Mouse (Mus musculus): ENCODE measurements around the gene Ddah1. TPM values are rescaled to one million over a fixed set of nuclear protein-coding genes. Genes with fewer than 3 reads are reported as not detected.

The Ddah1 gene
- total RNA-seq (2021): 1 to 10 TPM; 4.8 to 5.7 TPM
- long read RNA-seq, experiment 1, partial matches to known transcripts: 0 of 3 reads
- long read RNA-seq, experiment 1, other reads (novel, unspliced or antisense): 1 of 3 reads
- long read RNA-seq, experiment 2, partial matches to known transcripts: 1 of 8 reads
- long read RNA-seq, experiment 2, other reads (novel, unspliced or antisense): 3 of 8 reads

- peak; percentile 70 for DNase-seq
These were observed at the start of gene Ddah1 for GRCm38 (mm10) chr3:145758561-145759378. TSS of gene Ddah1 (plus strand) at chr3:145758675.

- DNase-seq: no peak
These were observed 42.6 kb upstream of the Ddah1 start for GRCm38 (mm10) chr3:145715923-145716322.

- no peak for DNase-seq
These were observed 38.8 kb upstream of the Ddah1 start for GRCm38 (mm10) chr3:145719660-145720059.

- no peak for DNase-seq
These were observed 33.4 kb upstream of the Ddah1 start for GRCm38 (mm10) chr3:145725078-145725477.

GRCm38 (mm10) chr3:145728336-145728735, 30.1 kb upstream of the Ddah1 start:
- no peak for DNase-seq

GRCm38 (mm10) chr3:145729531-145729930, 28.9 kb upstream of the Ddah1 start:
- peak; percentile 23 for DNase-seq

- DNase-seq: no peak
These were observed 28.4 kb upstream of the Ddah1 start for GRCm38 (mm10) chr3:145730092-145730491.

GRCm38 (mm10) chr3:145734857-145735256, 23.6 kb upstream of the Ddah1 start:
- DNase-seq: no peak

GRCm38 (mm10) chr3:145736562-145736961, 21.9 kb upstream of the Ddah1 start:
- DNase-seq: no peak

GRCm38 (mm10) chr3:145738662-145739061, 19.8 kb upstream of the Ddah1 start:
- no peak for DNase-seq

GRCm38 (mm10) chr3:145739904-145740303, 18.6 kb upstream of the Ddah1 start:
- DNase-seq: no peak

- DNase-seq: no peak
These were observed 15.4 kb upstream of the Ddah1 start for GRCm38 (mm10) chr3:145743050-145743449.

- DNase-seq: no peak
These were observed 14.9 kb upstream of the Ddah1 start for GRCm38 (mm10) chr3:145743476-145744027.

- no peak for DNase-seq
These were observed 9.8 kb upstream of the Ddah1 start for GRCm38 (mm10) chr3:145748626-145749025.

- DNase-seq: no peak
These were observed 2.0 kb upstream of the Ddah1 start for GRCm38 (mm10) chr3:145756457-145756856.

GRCm38 (mm10) chr3:145757177-145757576, 1.3 kb upstream of the Ddah1 start:
- DNase-seq: no peak

- DNase-seq: no peak
These were observed 631 bp upstream of the Ddah1 start for GRCm38 (mm10) chr3:145757844-145758243.

GRCm38 (mm10) chr3:145759379-145760209, 1.1 kb downstream of the Ddah1 start:
- DNase-seq: no peak

- no peak for DNase-seq
These were observed 2.1 kb downstream of the Ddah1 start for GRCm38 (mm10) chr3:145760547-145760946.

- DNase-seq: no peak
These were observed 3.2 kb downstream of the Ddah1 start for GRCm38 (mm10) chr3:145761501-145762170.

- no peak for DNase-seq
These were observed 4.6 kb downstream of the Ddah1 start for GRCm38 (mm10) chr3:145762957-145763641.

Data from gastrocnemius, postnatal 25 days (tissue).